Mouse (Mus musculus): Measurements from ENCODE around the gene Mpig6b. TPM values are rescaled to one million over a fixed set of nuclear protein-coding genes. Genes with fewer than 3 reads are reported as not detected.
A peak's percentile ranks its signal among the peaks of the same experiment; 100 is the strongest.

Gene Mpig6b
- polyA plus RNA-seq, 1 experiment, result 2.1 TPM

- peak; percentile 76 for DNase-seq
- WGBS, result 7% methylated on average over 14 of the region's 14 CpGs
- Histone ChIP-seq H3K4me1 (ENCODE audit: control insufficient read depth, insufficient read depth, low read length) (no peaks in the 10 kb centered on the region; the same call in none of the 2 replicates), H3K4me3 (replicated peaks; ENCODE audit: extremely low read depth, low read depth, low read length) (peak within 1 kb of the TSS; percentile 67)
- TF ChIP-seq POLR2A (IDR thresholded peaks at IDR 0.05; ENCODE audit: borderline replicate concordance, extremely low read depth, low read depth, low read length), result peak; percentile 84; the same call in 1 of the 2 replicates
- peak; percentile 74 for TF ChIP-seq CTCF (IDR thresholded peaks at IDR 0.05; ENCODE audit: insufficient read depth, low read length)
Measured at GRCm38 (mm10) chr17:35077786-35078233, 11.8 kb upstream of the Mpig6b start, which contains the start of gene Ly6g6d. Ly6g6d (minus strand) TSS chr17:35078065.

DNA sequence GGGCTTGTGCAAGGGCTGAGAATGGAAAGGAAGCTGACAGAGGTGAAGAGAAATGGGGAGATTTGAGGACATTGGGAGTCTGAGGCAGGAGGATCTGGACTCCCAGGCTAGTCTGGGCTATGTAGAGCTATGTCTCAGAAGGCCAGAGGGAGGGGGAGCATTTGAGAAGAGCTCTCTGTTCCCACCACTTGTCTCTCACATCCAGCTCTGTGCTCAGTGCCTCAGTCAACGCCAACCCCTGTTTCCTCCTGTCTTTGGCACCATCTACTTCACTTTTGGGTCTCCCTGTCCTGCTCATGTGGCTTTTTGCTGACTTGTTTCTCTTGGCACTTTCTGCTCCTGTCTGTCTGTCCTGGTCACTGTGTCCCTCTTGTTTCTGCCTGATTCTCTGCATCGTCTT lies 11.3 kb upstream of the Mpig6b start:
- Histone ChIP-seq H3K4me1 (ENCODE audit: control insufficient read depth, insufficient read depth, low read length) (no peaks in the 10 kb centered on the region; the same call in none of the 2 replicates), H3K4me3 (replicated peaks; ENCODE audit: extremely low read depth, low read depth, low read length) (peak overlapping the region; percentile 67)
- TF ChIP-seq POLR2A (IDR thresholded peaks at IDR 0.05; ENCODE audit: borderline replicate concordance, extremely low read depth, low read depth, low read length), result no peak
- TF ChIP-seq CTCF (IDR thresholded peaks at IDR 0.05; ENCODE audit: insufficient read depth, low read length), result no peak
- WGBS, result 22% methylated on average over 2 of the region's 2 CpGs
- peak; percentile 46 for DNase-seq

DNA sequence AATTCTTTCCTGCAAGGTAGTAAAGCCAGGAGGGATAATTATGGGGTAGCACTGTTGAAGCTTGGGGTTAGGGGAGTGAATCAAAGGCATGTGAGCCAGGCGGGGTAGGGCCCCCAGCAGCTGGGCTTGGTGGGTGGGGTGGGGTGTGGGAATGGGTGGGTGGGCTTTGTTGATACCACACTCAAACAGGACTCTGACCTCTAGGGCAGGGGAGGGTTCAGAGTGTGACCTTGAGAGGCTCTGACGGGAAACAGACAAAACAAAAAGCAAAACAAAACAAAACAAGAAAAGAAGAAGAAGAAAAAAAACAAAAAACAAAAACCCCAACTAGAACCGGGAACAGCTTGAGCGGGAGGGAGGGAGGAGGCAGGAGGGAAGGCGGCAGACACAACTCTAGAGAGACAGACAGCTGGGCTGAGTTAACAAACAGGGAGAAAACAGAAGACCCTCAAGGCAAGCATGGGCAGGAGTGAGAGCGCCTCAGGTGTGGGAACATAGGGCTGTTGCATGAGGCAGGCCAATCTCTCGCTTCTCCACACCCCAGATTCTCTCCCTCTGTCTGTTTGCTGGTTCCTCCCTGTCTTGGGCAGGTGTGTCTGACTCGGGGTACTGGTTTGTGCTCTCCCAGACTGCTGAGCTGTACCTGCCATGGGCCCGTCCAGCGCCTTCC lies 10.7 kb upstream of the Mpig6b start, which contains the start of gene Ly6g6e:
TSS of gene Ly6g6e (plus strand) at position 396 of the 670 bp plus-strand sequence.
- no peaks in the 10 kb centered on the region; the same call in none of the 2 replicates for H3K4me1 ChIP-seq (ENCODE audit: control insufficient read depth, insufficient read depth, low read length)
- WGBS, result 29% methylated on average over 10 of the region's 10 CpGs
- DNase-seq, result no peak
- TF ChIP-seq CTCF (IDR thresholded peaks at IDR 0.05; ENCODE audit: insufficient read depth, low read length) (no peak), POLR2A (IDR thresholded peaks at IDR 0.05; ENCODE audit: borderline replicate concordance, extremely low read depth, low read depth, low read length) (no peak)
- peak within 1 kb of the TSS; percentile 67 for H3K4me3 ChIP-seq (replicated peaks; ENCODE audit: extremely low read depth, low read depth, low read length)

DNA sequence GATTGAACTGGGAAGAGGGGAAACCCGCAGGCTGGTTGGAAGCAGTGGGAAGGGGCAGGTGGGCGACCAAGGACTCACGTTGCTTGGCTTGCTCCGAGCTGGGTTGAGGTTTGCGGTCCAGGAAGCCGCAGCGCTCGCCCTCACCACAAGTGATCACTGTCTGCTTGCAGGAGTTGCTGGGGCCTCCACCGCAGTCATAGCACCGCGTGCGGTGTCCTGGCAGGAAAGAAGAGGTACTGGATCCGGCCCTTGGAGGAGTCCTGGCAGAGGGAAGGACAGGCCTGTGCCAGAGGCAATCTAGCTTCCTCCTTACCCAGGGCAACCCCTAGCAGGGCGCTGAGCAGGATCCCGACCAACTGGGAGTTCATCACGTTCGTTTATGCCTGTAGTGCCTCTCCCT lies 8.1 kb upstream of the Mpig6b start:
- TF ChIP-seq CTCF (IDR thresholded peaks at IDR 0.05; ENCODE audit: insufficient read depth, low read length), result no peak
- no peak for TF ChIP-seq POLR2A (IDR thresholded peaks at IDR 0.05; ENCODE audit: borderline replicate concordance, extremely low read depth, low read depth, low read length)
- Histone ChIP-seq H3K4me3 (replicated peaks; ENCODE audit: extremely low read depth, low read depth, low read length) (no peak overlapping the region), H3K4me1 (ENCODE audit: control insufficient read depth, insufficient read depth, low read length) (no peaks in the 10 kb centered on the region; the same call in none of the 2 replicates)
- 54% methylated on average over 17 of the region's 17 CpGs for WGBS
- no peak for DNase-seq

DNA sequence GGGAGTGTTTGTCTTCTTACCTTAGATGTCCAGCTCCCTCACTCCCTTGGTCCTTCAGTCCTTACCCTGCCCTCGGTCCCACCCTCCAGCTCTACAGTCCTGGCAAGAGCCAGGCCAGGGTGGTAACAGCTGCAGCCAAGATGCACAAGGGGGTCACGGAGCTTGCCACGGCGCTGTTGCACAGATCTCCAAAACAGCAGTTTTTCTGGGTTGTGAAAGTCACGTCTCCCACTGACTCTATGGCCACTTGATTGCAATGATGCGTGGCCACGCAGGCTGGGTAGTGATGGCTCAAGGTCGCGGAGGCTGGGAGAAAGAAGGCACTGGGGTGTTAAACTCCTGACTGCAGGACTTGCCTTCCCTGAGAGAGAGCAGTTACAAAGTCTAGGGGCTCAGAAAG lies 5.5 kb upstream of the Mpig6b start:
- WGBS, result 73% methylated on average over 9 of the region's 9 CpGs
- TF ChIP-seq POLR2A (IDR thresholded peaks at IDR 0.05; ENCODE audit: borderline replicate concordance, extremely low read depth, low read depth, low read length) (no peak), CTCF (IDR thresholded peaks at IDR 0.05; ENCODE audit: insufficient read depth, low read length) (no peak)
- Histone ChIP-seq H3K4me1 (ENCODE audit: control insufficient read depth, insufficient read depth, low read length) (no peaks in the 10 kb centered on the region), H3K4me3 (replicated peaks; ENCODE audit: extremely low read depth, low read depth, low read length) (no peak overlapping the region)
- no peak for DNase-seq

DNA sequence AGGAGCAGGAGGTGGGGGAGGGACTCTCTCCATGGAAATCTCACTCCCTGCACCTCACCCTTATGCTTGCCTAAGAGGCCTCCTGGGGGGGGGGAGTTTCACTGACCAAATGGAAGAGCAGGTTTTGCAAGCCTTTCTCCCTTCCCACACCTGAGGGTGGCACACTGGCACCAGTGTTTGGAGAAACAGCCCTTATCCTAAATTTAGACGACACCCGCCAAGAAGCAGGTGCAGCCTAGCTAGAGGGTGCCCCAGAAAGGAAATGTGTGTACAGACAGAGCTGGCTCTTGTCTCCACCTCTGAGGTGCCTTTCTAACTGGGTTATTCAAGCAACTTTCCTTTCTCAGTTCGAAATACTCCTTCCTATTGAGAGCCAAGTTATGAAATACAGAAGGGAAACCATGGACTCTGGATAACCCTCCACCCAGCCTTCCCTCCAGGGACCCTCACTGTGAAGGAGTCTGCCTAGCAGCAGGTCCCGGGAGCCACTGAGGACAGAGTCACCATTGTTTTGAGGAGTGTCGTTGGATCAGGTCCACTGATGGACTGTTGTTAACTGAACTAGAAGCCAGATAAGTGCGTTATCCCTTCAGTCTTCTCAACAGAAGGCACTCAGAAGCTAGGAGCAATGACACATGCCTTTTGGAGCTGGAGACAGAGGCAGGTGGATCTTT lies 4.7 kb upstream of the Mpig6b start:
- Histone ChIP-seq H3K4me1 (ENCODE audit: control insufficient read depth, insufficient read depth, low read length) (no peaks in the 10 kb centered on the region), H3K4me3 (replicated peaks; ENCODE audit: extremely low read depth, low read depth, low read length) (no peak overlapping the region)
- no peak for DNase-seq
- TF ChIP-seq POLR2A (IDR thresholded peaks at IDR 0.05; ENCODE audit: borderline replicate concordance, extremely low read depth, low read depth, low read length) (no peak), CTCF (IDR thresholded peaks at IDR 0.05; ENCODE audit: insufficient read depth, low read length) (peak; percentile 21; the same call in 1 of the 2 replicates)
- WGBS, result 47% methylated on average over 6 of the region's 6 CpGs

- 53% methylated on average over 17 of the region's 17 CpGs for WGBS
- DNase-seq, result no peak
- Histone ChIP-seq H3K4me1 (ENCODE audit: control insufficient read depth, insufficient read depth, low read length) (peaks cover 5% of the 10 kb centered on the region), H3K4me3 (replicated peaks; ENCODE audit: extremely low read depth, low read depth, low read length) (no peak overlapping the region)
- peak; percentile 20; the same call in 1 of the 2 replicates for TF ChIP-seq POLR2A (IDR thresholded peaks at IDR 0.05; ENCODE audit: borderline replicate concordance, extremely low read depth, low read depth, low read length)
- TF ChIP-seq CTCF (IDR thresholded peaks at IDR 0.05; ENCODE audit: insufficient read depth, low read length), result no peak
Measured at GRCm38 (mm10) chr17:35068213-35068914, 2.4 kb upstream of the Mpig6b start.

- peaks cover 8% of the 10 kb centered on the region for H3K4me1 ChIP-seq (ENCODE audit: control insufficient read depth, insufficient read depth, low read length)
- WGBS, result 4% methylated on average over 48 of the region's 48 CpGs
- peak; percentile 78 for DNase-seq
- TF ChIP-seq CTCF (IDR thresholded peaks at IDR 0.05; ENCODE audit: insufficient read depth, low read length), result no peak
- peak; percentile 38; the same call in 1 of the 2 replicates for TF ChIP-seq POLR2A (IDR thresholded peaks at IDR 0.05; ENCODE audit: borderline replicate concordance, extremely low read depth, low read depth, low read length)
- H3K4me3 ChIP-seq (replicated peaks; ENCODE audit: extremely low read depth, low read depth, low read length), result peak within 1 kb of the TSS; percentile 59
Measured at GRCm38 (mm10) chr17:35064951-35065947, 735 bp downstream of the Mpig6b start, which contains the start of gene Ly6g6c. Ly6g6c (plus strand) TSS chr17:35065388.

All from lung, adult 2 months (tissue).